ENCODE assay signal across 9 mouse cellular contexts in the genomic region with DNA sequence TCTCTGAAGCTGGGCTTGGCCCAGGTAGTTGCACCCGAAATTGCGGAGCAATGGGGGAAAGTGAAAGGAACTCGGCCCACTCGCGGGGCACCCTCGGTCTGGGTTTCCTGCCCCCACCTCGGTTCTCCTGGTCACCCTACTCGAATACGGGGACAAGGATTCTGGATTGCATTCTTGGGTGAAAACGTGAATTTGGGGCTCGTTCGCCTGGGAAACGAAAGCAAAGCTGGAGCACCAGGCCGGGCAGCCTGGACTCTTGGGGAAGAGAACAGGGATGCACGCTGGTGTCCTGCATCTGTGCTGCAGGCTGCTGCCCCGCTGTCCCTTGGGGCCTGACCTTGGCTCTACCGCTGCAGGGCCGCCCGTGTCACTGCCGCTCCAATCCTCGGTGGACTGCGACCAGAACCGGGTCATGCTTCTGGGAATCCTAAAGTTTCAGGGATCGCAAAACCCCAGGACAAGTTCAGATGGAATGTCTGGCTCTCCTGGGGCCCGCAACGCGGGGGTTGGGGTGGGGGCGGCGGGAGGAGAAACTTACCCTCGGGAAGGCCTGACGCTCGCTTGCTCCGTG. TPM values are rescaled to one million over a fixed set of nuclear protein-coding genes. Genes with fewer than 3 reads are reported as not detected.
DNase-seq lines count a peak whose midpoint lies in the region; ATAC-seq lines count a peak whose summit lies in the region.
"Had no signal": no experiment of that assay in that cellular context is flagged by ENCODE, and none has a peak within 500 bp of the region (broad histone marks: within the 10 kb centered on the region; RNA-seq: fewer than 3 reads in every experiment).

No protein-coding gene starts in this region.

- DNase-seq in adrenal gland, postnatal 10 days, result peak; percentile 34
- no peak for DNase-seq in adrenal gland, adult 18-20 months (ENCODE audit: low spot score in 2 of 2)
- DNase-seq in midbrain, embryonic 10.5 days (ENCODE audit: low spot score), result peak; percentile 58
- no peak for DNase-seq in thymus, postnatal 36 days

- H3K4me2 ChIP-seq in midbrain, embryonic 16.5 days (ENCODE audit: low read length), result no peak overlapping the region
- peak overlapping the region; percentile 46 for H3K4me2 ChIP-seq in intestine, embryonic 16.5 days (ENCODE audit: low read depth, low read length)
- H3K4me2 ChIP-seq in stomach, embryonic 16.5 days (ENCODE audit: low read depth, low read length), result peak overlapping the region; percentile 46

- H3K9me3 ChIP-seq in midbrain, embryonic 10.5 days (replicated peaks), result no peaks in the 10 kb centered on the region
- H3K9me3 ChIP-seq in midbrain, embryonic 16.5 days (replicated peaks; ENCODE audit: control insufficient read depth, low read length, poor library complexity, severe bottlenecking), result no peaks in the 10 kb centered on the region
- H3K9me3 ChIP-seq in intestine, embryonic 16.5 days (ENCODE audit: control insufficient read depth, low read length), result no peaks in the 10 kb centered on the region
- no peaks in the 10 kb centered on the region for H3K9me3 ChIP-seq in stomach, embryonic 16.5 days (replicated peaks; ENCODE audit: control insufficient read depth, low read length)

- ATAC-seq in midbrain, embryonic 16.5 days, result no peak
- ATAC-seq in intestine, embryonic 16.5 days, result no peak
- ATAC-seq in stomach, embryonic 16.5 days (ENCODE audit: insufficient read depth, low FRiP score), result no peak
- no peak for ATAC-seq in monocyte, adult 5-6 weeks (replicated peaks; ENCODE audit: insufficient number of reproducible peaks, low FRiP score, low TSS enrichment, poor library complexity, severe bottlenecking)

- WGBS in midbrain, embryonic 10.5 days, result under 1% methylated on average over 33 of the region's 33 CpGs
- under 1% methylated on average over 33 of the region's 33 CpGs for WGBS in midbrain, embryonic 16.5 days
- 2% methylated on average over 33 of the region's 33 CpGs for WGBS in intestine, embryonic 16.5 days
- WGBS in stomach, embryonic 16.5 days, result 2% methylated on average over 33 of the region's 33 CpGs

- H3K4me1 ChIP-seq in midbrain, embryonic 10.5 days, result peaks cover 12% of the 10 kb centered on the region
- H3K4me1 ChIP-seq in midbrain, embryonic 16.5 days (ENCODE audit: control insufficient read depth, insufficient read depth, low read length), result no peaks in the 10 kb centered on the region
- peaks cover 4% of the 10 kb centered on the region for H3K4me1 ChIP-seq in intestine, embryonic 16.5 days (ENCODE audit: control insufficient read depth, insufficient read depth, low read length)
- H3K4me1 ChIP-seq in stomach, embryonic 16.5 days (ENCODE audit: control insufficient read depth, insufficient read depth, low read length), result peaks cover 5% of the 10 kb centered on the region; the same call in 1 of the 2 replicates

- peaks cover 100% of the 10 kb centered on the region for H3K27me3 ChIP-seq in midbrain, embryonic 10.5 days (ENCODE audit: low read depth, poor library complexity, severe bottlenecking)
- peaks cover 68% of the 10 kb centered on the region for H3K27me3 ChIP-seq in midbrain, embryonic 16.5 days (ENCODE audit: control insufficient read depth, insufficient read depth, low read depth, low read length)
- H3K27me3 ChIP-seq in intestine, embryonic 16.5 days (replicated peaks; ENCODE audit: control insufficient read depth, insufficient read depth, low read length), result peaks cover 80% of the 10 kb centered on the region
- peaks cover 78% of the 10 kb centered on the region for H3K27me3 ChIP-seq in stomach, embryonic 16.5 days (ENCODE audit: control insufficient read depth, insufficient read depth, low read length)

- H3K4me3 ChIP-seq in midbrain, embryonic 10.5 days, result peak overlapping the region; percentile 18; the same call in 1 of the 2 replicates
- H3K4me3 ChIP-seq in midbrain, embryonic 16.5 days (ENCODE audit: low read depth, low read length), result no peak overlapping the region
- peak overlapping the region; percentile 38 for H3K4me3 ChIP-seq in intestine, embryonic 16.5 days (ENCODE audit: low read length)
- peak overlapping the region; percentile 34 for H3K4me3 ChIP-seq in stomach, embryonic 16.5 days (replicated peaks; ENCODE audit: low read length)

- H3K27ac ChIP-seq in midbrain, embryonic 10.5 days (replicated peaks), result no peak overlapping the region
- H3K27ac ChIP-seq in midbrain, embryonic 16.5 days (ENCODE audit: low read length), result no peak overlapping the region
- no peak overlapping the region for H3K27ac ChIP-seq in intestine, embryonic 16.5 days (ENCODE audit: low read length)
- H3K27ac ChIP-seq in stomach, embryonic 16.5 days (ENCODE audit: low read length), result no peak overlapping the region

- H3K36me3 ChIP-seq in midbrain, embryonic 10.5 days, result no peaks in the 10 kb centered on the region
- no peaks in the 10 kb centered on the region for H3K36me3 ChIP-seq in midbrain, embryonic 16.5 days (ENCODE audit: control insufficient read depth, insufficient read depth, low read length)
- no peaks in the 10 kb centered on the region for H3K36me3 ChIP-seq in intestine, embryonic 16.5 days (ENCODE audit: control insufficient read depth, insufficient read depth, low read length)
- no peaks in the 10 kb centered on the region for H3K36me3 ChIP-seq in stomach, embryonic 16.5 days (ENCODE audit: control insufficient read depth, insufficient read depth, low read length)

- H3K9ac ChIP-seq in midbrain, embryonic 16.5 days (ENCODE audit: low read depth, low read length), result no peak overlapping the region
- H3K9ac ChIP-seq in intestine, embryonic 16.5 days (ENCODE audit: low read depth, low read length), result no peak overlapping the region
- H3K9ac ChIP-seq in stomach, embryonic 16.5 days (ENCODE audit: low read length), result no peak overlapping the region

RNA-seq across cellular contexts. Expression of a gene that starts 1.2 kb away (rescaled TPM):
- total RNA-seq in adrenal gland, postnatal 10 days (2021), result 1 to 10 TPM; 2.3 to 2.9 TPM
- total RNA-seq in adrenal gland, adult 18-20 months (2021), result under 1 TPM; 0.07 to 0.80 TPM
- 0.10 and 0.20 TPM in 2 replicates for polyA plus RNA-seq in midbrain, embryonic 10.5 days (2016; fragmentation: Nextera tagmentation; extraction: Ambion mirVana)
- polyA plus RNA-seq in midbrain, embryonic 16.5 days (2015; fragmentation: Nextera tagmentation; extraction: Ambion mirVana), result 0.05 TPM in 1 of 2 replicates, not detected in the other
- polyA plus RNA-seq in intestine, embryonic 16.5 days (2015; fragmentation: Nextera tagmentation; extraction: Ambion mirVana), result not detected in 2 replicates
- polyA plus RNA-seq in stomach, embryonic 16.5 days (2015; fragmentation: Nextera tagmentation; extraction: Ambion mirVana), result 0.43 and 0.52 TPM in 2 replicates
- total RNA-seq in monocyte, adult 5-6 weeks (2017), result not detected in 3 replicates
- polyA plus RNA-seq: large intestine, adult 2 months had no signal

Comparison
In these comparisons a context has a peak if more than half of its experiments do, and no peak if none do; other contexts are left out.
1. DNase-seq: peak in adrenal gland, postnatal 10 days (single experiment) and midbrain, embryonic 10.5 days (single experiment); none in adrenal gland, adult 18-20 months (0 of 2) and thymus, postnatal 36 days (0 of 2).